Mouse (Mus musculus): ENCODE results near the gene Mycn.
A peak's percentile ranks its signal among the peaks of the same experiment; 100 is the strongest.

Gene Mycn

DNA sequence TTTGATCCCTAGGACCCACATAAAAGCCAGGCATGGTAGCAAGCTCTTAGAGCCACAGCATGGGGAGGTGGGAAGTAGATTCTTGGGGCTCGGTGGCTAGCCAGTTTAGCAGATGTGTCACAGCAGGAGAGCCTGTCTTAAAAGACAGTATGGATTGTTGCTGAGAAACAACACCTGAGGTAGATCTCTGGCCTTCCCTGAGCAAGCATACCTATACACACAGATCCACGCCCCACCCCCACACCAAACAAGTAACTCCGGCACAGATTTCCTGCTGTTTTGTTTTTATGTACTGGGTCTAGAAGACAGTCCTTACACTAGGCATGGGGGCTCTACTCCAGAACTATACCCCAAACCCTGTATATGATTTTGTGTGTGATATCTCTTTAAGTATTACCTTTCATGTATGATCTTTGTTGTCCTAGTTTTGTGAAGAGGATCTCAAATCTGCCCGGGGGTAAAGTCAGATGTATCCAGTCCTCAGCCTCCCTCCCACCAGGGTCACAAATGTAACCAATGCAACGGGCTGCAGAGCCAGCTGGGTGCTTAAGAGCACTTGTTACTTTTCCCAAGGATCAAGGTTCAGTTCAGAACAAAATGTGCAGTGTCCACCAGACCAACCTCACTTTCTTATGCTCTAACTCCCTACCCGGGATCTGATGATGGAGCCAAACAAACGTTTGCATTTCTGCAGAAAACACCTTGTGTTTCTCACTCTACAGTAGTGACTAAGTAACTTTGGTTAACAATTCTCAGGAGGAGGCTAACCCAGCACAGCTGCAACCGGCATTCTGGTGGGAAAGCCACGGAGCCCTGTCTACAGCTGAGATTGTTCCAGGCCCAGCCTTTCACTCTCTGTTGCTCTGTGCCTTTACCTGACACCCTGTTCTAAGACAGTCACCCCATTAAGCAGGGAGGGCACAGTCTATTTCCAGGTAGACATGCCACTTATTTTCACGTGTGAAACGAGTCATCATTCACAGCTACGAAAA lies 21.3 kb downstream of the Mycn start:
- DNase-seq = no peak

DNA sequence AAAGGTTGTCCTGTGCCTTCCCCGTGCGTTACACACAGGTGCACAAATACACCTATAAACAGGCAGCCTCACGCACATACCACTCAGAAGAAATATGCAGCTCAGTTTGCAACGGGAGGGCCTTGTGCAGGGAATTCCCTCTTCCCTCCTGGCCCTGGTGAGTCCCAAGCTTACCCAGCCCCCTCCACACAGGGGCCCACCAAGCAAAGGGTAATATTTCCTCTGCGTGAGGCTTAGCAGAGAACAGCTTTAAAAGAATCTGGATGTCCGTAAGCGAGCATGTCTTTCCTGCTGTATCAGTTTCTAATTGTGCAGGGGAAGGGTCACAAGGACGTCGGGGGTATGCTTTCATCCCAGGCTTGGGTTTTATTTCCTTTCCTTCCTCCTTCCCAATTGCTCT lies 25.4 kb downstream of the Mycn start:
- DNase-seq = no peak

DNA sequence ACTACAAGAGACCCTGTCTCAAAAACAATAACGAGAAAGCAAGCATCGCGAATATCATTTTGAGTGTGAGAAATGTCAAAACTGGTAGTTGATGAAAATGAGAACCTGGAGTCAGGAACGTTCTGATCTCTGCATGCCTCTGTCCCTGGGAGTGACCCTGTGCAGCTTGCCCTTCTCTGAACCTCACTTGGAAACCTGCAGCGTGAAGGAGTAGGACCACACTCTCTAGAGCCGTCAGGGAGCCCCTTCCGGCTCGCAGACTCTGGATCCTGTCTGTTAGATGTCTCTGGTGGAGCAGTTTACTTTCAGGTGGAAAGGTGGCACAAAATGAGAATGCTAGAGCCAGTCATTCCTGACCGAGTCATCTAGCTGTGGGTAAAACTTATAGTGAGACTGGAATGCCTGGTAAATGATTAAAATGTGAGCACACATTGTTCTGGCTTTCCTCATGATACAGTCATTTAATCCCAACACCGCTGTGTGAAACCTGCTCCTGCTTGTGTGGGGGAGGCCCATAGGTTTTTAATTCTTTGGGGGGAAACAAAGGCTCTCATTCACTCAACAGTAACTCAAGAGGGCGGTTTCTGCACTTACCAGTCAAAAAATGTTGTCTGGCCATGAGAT lies 31.2 kb downstream of the Mycn start:
- no peak for DNase-seq

DNA sequence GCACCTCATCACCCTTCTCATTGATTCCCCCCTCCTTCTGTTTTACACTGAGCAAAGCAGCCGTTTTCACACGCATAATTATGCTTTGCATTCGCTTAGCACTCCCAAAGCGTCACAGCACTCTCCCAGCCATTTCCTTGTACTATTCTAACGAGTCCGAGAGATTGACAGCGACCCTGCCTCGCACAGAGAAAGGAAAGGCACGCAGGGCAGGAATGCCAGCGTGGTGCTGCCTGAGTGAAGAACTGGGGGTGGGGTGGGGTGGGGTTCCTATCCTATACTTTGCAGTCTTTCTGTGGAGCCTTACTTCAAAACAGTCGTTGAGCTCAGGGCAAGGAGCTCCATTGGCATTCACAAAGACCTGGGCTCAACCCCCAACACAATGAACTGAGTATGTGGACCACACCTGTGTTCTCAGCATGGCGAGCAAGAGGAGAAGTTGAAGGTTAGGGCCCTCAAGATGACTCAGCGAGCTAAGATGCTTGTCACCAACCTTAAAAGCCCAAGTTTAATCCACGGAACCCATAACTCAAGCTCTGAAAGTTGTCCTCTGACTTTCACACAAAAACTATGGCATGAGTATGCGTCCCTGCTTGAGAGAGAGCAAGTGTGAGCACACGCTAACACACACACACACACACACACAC lies 32.0 kb downstream of the Mycn start:
- DNase-seq = no peak

DNA sequence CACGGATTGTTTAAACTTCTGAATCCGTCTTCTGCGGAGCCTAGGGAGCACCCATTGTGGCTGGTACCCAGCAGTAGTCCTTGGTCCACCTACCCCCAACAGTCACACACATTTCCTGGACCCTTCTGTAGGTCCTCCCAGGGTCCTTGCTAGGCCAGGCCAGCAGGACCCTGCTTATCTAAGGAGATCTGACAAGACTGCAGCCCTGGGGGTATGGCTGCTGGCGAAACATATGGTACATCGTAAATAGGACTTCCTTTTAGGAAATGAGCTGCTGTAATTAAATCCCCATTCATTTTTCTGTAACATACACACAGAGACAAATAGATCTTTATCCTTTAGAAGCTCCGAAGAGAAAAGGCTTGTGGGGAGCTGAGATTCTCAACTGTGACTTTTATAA lies 34.9 kb downstream of the Mycn start:
- no peak for DNase-seq

DNA sequence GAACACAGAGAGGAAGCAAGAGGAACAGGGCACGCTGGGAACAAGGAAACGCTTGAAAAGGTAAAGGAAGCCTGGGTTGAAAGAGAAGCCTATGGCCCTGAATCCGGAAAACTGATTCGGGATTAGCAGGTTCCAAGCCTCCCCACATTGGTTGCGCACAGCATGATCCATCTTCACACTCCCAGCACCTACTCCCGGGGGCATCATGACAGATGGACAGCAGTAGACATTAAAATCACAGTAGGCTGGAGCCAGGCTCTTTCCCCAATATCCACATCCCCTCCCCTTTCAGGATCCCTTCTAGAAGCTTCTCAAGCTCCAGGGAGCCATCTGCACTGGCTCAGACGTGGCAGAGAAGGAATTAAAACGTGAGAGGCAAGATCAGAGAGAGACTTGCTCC lies 35.4 kb downstream of the Mycn start:
- DNase-seq = no peak

DNA sequence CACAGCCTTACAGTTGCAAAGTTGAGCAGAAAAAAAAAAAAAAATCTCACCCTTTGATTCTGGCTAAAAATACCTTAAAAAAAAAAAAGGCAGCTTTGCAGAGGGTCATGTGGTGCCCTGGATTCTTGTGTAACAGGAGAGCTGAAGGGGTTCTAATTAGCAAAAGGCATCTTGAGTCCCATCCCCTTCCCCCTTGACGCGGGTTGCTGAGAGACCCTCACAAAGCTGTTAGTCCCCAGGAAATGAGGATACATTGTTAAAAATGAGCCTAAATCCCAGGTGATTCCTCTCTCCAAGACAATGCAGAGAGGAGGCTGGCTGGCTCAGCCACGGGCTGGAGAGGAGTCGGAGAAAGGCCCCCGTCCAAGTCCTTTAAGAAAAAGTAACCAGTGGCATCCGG lies 36.6 kb downstream of the Mycn start:
- DNase-seq = peak; percentile 29

DNA sequence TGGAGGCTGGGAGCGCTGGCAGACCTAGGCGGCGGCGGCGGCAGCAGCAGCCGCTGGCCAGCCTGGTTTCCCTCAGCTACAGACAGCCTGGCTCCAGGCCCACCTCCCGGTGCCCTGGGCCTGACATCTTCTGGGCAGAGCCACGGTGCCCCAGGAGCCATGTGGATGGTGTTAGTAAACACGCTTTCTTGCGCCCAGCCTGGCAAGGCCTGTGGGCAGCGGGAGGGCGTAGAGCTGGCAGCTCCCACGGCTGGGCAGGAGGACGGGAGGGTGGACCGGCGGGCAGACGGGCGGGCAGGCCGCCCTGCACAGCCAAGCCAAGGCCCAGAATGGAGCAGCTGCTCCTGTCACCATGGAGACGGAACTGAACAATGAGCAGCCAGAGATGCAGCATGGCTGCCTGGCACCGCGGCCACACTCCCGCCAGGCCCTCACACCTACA lies 37.2 kb downstream of the Mycn start:
- DNase-seq = peak; percentile 94

DNA sequence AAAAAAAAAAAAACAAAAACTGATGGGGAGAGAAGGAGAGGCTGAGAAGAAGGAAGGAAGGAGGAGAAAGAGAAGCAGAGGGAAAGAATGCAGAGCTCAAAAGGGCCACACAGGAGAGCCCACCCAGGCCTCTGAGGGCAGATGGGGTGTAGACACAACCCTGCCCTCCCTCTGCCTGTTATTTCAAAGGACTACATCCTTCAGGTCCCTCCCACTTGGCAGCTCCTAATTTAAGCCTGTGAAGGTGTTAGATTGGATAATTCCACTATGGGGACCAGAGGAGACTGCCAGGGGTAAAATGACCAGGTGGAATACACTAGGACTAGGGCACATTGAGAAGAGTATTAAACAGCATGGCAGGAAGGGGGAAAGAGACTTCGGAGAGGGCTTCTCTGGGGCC lies 37.6 kb downstream of the Mycn start:
- no peak for DNase-seq

DNA sequence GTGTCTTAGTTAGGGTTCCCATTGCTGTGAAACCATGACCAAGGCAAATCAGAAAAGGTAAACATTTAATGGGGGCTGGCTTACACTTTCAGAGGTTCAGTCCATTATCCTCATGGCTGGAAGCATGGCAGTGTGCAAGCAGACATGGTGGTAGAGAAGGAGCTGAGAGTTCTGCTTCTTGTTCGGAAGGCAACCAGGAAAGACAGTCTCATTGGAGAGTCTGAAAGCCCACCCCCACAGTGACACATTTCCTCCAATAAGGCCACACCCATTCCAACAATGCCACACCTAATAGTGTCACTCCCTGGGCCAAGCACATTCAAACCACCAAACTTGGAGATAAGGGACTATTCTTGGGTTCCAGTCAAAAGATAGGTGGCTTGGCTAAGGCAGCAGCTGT lies 39.3 kb downstream of the Mycn start:
- DNase-seq = no peak

DNA sequence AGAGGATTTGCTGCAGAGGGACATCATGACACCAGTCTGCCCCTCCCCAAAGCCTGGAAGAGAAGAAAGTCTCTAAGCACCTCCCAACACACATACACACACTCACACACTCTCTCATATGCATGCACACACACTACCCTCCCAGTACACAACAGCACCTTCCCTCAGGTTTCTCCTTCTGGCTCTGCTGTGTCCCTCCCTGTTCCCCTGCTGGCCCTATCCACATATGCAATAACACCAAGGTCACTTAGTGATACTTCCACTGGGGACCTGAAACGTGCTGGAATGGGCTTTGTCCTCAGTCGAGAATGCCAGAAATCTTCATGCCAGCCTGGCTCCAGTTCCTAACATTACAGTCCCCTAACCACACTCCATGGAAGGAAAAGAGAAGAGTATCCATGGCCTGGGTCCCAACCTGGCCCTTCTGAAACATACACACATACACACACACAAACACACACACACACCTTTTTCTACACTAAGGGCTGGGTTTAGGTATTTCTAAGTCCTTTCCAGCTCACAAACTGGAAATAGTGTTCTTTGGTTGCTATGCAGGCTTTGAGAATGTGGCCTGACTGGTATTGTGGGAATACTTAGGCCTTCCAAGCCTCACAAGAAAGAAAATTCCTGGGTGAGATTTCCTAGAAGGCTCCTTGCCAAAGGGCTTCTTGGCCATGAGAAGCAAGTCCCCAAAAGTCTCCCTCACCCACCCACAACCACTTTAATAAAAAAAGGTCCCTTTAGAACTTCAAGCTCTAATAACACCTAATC lies 43.2 kb downstream of the Mycn start:
- DNase-seq = no peak

DNA sequence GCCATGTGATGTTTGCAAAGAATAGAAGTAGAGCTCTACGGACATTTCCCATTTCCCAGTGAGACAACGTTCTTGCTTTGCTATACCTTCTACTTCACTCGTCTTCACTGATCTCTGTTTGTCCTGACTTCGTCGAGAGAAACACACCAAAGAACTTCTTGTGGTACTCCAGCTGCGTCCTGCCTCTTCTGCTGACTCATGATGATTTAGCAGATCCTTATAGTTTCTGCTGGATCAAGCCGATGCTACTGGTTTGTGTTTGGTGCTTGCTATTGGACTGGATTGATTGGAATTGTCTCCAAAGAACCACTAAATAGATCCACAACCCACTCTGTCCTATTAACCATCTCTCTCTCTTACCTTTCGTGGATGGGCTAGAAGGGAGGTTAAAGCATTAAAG lies 47.7 kb downstream of the Mycn start:
- DNase-seq = no peak

DNA sequence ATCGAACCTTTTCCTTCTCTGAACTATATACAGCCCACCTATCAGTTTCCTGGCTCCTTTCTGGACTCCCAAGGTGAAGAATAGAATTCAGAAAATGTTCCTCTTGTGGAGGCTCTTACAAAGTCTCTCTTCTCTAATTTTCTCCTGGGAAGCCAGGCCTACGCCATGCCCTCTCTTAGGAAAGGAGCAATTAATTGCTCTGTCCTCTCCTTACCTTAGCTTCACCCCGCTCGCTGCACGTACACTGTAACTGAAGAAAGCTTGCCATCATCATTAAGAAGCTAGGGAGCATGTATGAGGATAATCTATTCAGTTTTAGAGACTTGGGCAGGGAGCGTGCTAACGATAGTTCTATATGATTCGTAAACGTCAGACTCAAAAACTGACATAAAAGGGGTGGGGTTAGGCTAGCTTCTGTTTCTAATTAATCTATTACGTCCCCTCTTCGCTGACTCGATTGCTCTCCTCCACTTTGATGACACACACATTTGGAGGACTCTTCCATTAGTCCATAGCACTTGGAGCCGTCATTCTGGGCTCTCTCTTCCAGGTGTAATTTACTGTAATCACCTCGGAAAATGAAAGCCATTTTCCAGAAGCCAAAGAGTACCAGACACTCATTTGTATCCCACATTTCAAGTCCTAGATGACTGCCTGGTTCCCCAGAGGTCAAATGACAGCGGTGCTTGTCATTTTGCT lies 55.4 kb downstream of the Mycn start:
- DNase-seq = no peak
